Mouse (Mus musculus) small intestine, adult 2 months (tissue): ENCODE results near the gene Map2k4.

Experiments
- CTCF ChIP-seq: fragments of 200-500 bp; IDR thresholded peaks from 2 replicates; pipeline ENCODE4 v1.5.1; 2012; ENCODE audit warnings: low read depth, mild to moderate bottlenecking, control low read depth, inconsistent platforms, low read length, moderate library complexity, mixed read lengths; ENCODE audit not compliant: insufficient replicate concordance, insufficient read length; ENCODE audit errors: extremely low read depth
- POLR2A ChIP-seq: fragments of 200-500 bp; IDR thresholded peaks from 2 replicates; pipeline ENCODE4 v1.6.1; 2012; ENCODE audit warnings: low read depth, mild to moderate bottlenecking, control low read depth, inconsistent platforms, low read length, moderate library complexity

- TF ChIP-seq CTCF (no peak), POLR2A (no peak)
Measured at GRCm38 (mm10) chr11:65646314-65646713, 141.8 kb downstream of the Map2k4 start.
